Mouse (Mus musculus) embryonic facial prominence, embryonic 10.5 days (tissue): Measurements from ENCODE around the gene Gpc2. TPM values are rescaled to one million over a fixed set of nuclear protein-coding genes. Genes with fewer than 3 reads are reported as not detected.

Experiments
- DNase-seq: peaks from one replicate; pipeline ENCODE4 v3.0.0-alpha.2; 2017; ENCODE audit warnings: low spot score
- H3K27ac ChIP-seq: fragments of 300-500 bp; sonication (generic); replicated peaks from 2 replicates; pipeline ENCODE4 v1.5.1; 2016; ENCODE audit warnings: mild to moderate bottlenecking
- H3K27me3 ChIP-seq: fragments of 300-500 bp; sonication (generic); replicated peaks from 2 replicates; pipeline ENCODE4 v1.6.1; 2016; ENCODE audit warnings: low read depth, mild to moderate bottlenecking; ENCODE audit not compliant: poor library complexity, severe bottlenecking
- H3K36me3 ChIP-seq: fragments of 300-500 bp; sonication (generic); replicated peaks from 2 replicates; pipeline ENCODE4 v1.6.1; 2016; ENCODE audit warnings: mild to moderate bottlenecking, moderate library complexity
- H3K4me1 ChIP-seq: fragments of 300-500 bp; sonication (generic); 2 replicates; pipeline ENCODE4 v1.6.1; 2016
- H3K4me3 ChIP-seq: fragments of 300-500 bp; sonication (generic); 2 replicates; pipeline ENCODE4 v1.5.1; 2016; ENCODE audit warnings: mild to moderate bottlenecking, moderate library complexity
- H3K9me3 ChIP-seq: fragments of 300-500 bp; sonication (generic); 2 replicates; pipeline ENCODE4 v1.6.1; 2016; ENCODE audit warnings: mild to moderate bottlenecking
- WGBS: fragments of 180-500 bp; shearing (Covaris S2); methylation state at CpG from one replicate; pipeline ENCODE4 v1.1.7; 2016; 5-methylcytosine and 5-hydroxymethylcytosine counted together
- polyA plus RNA-seq: library from polyadenylated mRNA; unstranded; fragments of >200 nt; fragmentation: Nextera tagmentation; extraction: Ambion mirVana; gene quantifications from 2 replicates; pipeline ENCODE4 v1.2.1, GENCODE M21; 2016

The Gpc2 gene
- polyA plus RNA-seq, 1 experiment from 2014 or later: 48.1 TPM

DNA sequence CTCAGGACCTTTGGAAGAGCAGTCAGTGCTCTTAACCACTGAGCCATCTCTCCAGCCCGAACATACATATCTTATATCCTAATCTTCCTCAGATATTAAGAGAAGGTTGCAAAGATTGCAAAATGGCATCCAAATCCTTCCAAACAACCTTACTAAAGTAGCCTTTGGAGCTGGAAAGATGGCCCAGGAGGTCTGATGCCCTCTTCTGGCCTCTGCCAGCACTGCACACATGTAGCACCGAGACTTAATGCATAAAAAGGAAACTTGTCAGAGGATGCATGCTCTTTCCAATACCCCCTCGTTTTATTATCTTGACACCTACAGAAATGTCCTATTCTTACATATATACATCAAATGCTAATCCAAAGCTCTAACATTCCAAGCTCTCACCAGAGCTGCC is 51.8 kb downstream of the Gpc2 start:
- Histone ChIP-seq H3K27me3 (no peaks in the 10 kb centered on the region), H3K36me3 (no peaks in the 10 kb centered on the region), H3K27ac (no peak overlapping the region), H3K4me3 (no peak overlapping the region), H3K4me1 (no peaks in the 10 kb centered on the region), H3K9me3 (no peaks in the 10 kb centered on the region)
- DNase-seq: no peak
- 63% methylated on average over 3 of the region's 3 CpGs for WGBS

DNA sequence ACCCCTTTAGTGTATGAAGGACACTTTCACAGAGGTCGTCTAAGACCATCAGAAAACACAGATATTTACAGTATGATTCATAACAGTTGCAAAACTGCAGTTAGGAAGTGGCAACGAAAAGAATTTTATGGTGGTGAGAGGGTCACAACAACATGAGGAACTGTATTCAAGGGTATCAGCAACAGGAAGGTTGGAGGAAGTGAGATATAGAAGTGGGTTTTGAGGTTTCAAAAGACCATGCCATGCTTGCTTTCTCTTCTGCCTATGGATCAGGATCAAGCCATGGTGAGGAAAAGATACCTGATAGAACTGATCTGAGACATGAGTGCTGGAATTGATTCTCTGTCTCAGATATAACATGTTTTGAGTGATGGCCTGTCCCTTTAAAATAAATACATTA is 52.4 kb downstream of the Gpc2 start:
- no peaks in the 10 kb centered on the region for H3K36me3 ChIP-seq
- DNase-seq: no peak
- H3K27ac ChIP-seq: no peak overlapping the region
- WGBS: 75% methylated on average over 2 of the region's 2 CpGs
- H3K4me1 ChIP-seq: no peaks in the 10 kb centered on the region
- no peak overlapping the region for H3K4me3 ChIP-seq
- H3K27me3 ChIP-seq: no peaks in the 10 kb centered on the region
- H3K9me3 ChIP-seq: no peaks in the 10 kb centered on the region

DNA sequence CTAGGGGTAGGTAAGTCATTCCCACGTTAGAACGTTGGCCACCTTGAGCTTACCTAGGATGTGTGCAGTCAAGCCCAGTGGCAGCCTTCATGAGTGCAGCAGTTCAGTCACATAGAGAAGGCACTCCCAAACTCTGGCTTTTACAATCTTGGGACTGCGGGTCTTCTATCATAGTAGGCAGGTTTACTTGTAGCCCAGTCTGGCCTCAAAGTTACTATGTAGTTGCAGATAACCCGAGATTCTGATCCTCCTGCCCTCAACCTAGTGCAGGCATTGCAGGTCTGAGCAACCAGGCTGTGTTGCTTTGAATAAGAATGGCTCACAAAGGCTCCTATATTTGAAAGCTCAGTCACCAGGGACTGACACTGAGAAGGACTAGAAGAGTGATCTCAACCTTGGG is 53.3 kb downstream of the Gpc2 start:
- DNase-seq: no peak
- H3K4me1 ChIP-seq: no peaks in the 10 kb centered on the region
- no peaks in the 10 kb centered on the region for H3K27me3 ChIP-seq
- no peaks in the 10 kb centered on the region for H3K9me3 ChIP-seq
- no peak overlapping the region for H3K27ac ChIP-seq
- WGBS: 78% methylated on average over 4 of the region's 4 CpGs
- H3K4me3 ChIP-seq: no peak overlapping the region
- H3K36me3 ChIP-seq: no peaks in the 10 kb centered on the region

DNA sequence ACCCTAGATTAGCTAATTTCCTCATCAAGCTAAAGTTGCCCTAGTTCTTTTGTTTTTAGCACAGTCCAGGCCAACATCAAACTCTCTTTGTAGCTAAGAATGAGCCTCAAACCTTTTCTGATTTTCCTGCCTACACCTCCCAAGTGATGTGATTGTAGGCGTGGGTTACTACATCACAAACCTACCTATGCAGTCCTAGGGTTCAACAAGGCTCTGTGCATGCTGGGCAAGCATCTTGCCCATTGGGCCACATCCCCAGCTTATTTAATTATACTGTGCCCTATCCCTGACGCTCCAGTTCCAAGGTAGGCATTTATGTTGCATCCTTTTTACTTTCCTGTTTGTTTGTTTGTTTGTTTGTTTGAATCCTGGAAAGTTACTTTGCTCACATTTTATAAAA is 54.1 kb downstream of the Gpc2 start, which contains the start of gene Nxpe5:
TSS of gene Nxpe5 (plus strand) at position 199 of the 400 bp plus-strand sequence.
- DNase-seq: no peak
- 59% methylated on average over 2 of the region's 2 CpGs for WGBS

More for the DNA sequence above, 54.1 kb downstream of the Gpc2 start, which contains the start of gene Nxpe5:
- Histone ChIP-seq H3K9me3 (no peaks in the 10 kb centered on the region), H3K27ac (no peak within 1 kb of the TSS), H3K36me3 (no peaks in the 10 kb centered on the region), H3K4me1 (no peaks in the 10 kb centered on the region), H3K27me3 (no peaks in the 10 kb centered on the region), H3K4me3 (no peak within 1 kb of the TSS)

Other genes starting within 250 kb of the Gpc2 start
- not detected in 2 replicates for gene Smok3c, start 226.8 kb downstream of the Gpc2 start, polyA plus RNA-seq
- gene Zkscan1, start 194.9 kb downstream of the Gpc2 start, polyA plus RNA-seq: 28.2 and 30.0 TPM in 2 replicates
- 96.5 and 97.0 TPM in 2 replicates for gene Zscan21, start 163.1 kb downstream of the Gpc2 start, polyA plus RNA-seq
- gene Zfp113, start 124.3 kb downstream of the Gpc2 start, polyA plus RNA-seq: 32.1 and 39.8 TPM in 2 replicates
- 357 and 367 TPM in 2 replicates for gene Cops6, start 118.9 kb downstream of the Gpc2 start, polyA plus RNA-seq
- 30.6 and 33.0 TPM in 2 replicates for gene Ap4m1, start 108.0 kb downstream of the Gpc2 start, polyA plus RNA-seq
- 365 and 378 TPM in 2 replicates for gene Mcm7, start 107.6 kb downstream of the Gpc2 start, polyA plus RNA-seq
- gene Taf6, start 92.6 kb downstream of the Gpc2 start, polyA plus RNA-seq: 146 and 149 TPM in 2 replicates
- 54.4 and 54.6 TPM in 2 replicates for gene Cnpy4, start 92.5 kb downstream of the Gpc2 start, polyA plus RNA-seq
- 8.7 and 9.4 TPM in 2 replicates for gene Mblac1, start 85.7 kb downstream of the Gpc2 start, polyA plus RNA-seq
- gene Nxpe5, start 54.1 kb downstream of the Gpc2 start, polyA plus RNA-seq: not detected in 2 replicates
- gene Lamtor4, start 24.5 kb downstream of the Gpc2 start, polyA plus RNA-seq: 38.6 and 40.2 TPM in 2 replicates
- gene BC037034, start 16.0 kb downstream of the Gpc2 start, polyA plus RNA-seq: 5.7 and 6.1 TPM in 2 replicates
- gene Gal3st4, start 7.2 kb downstream of the Gpc2 start, polyA plus RNA-seq: 3.6 and 4.5 TPM in 2 replicates
- 0.11 TPM in 1 of 2 replicates, not detected in the other for gene Gm43720, start within 50 bp of the Gpc2 start, polyA plus RNA-seq
- 5.5 and 6.2 TPM in 2 replicates for gene Stag3, start 235 bp upstream of the Gpc2 start, polyA plus RNA-seq
- 0.19 TPM in 1 of 2 replicates, not detected in the other for gene Pvrig, start 62.0 kb upstream of the Gpc2 start, polyA plus RNA-seq
- gene Zfp157, start 161.5 kb upstream of the Gpc2 start, polyA plus RNA-seq: 38.9 and 44.9 TPM in 2 replicates